Mouse (Mus musculus) heart, embryonic 10.5 days (tissue): ENCODE data around the gene Smco3. TPM values are rescaled to one million over a fixed set of nuclear protein-coding genes. Genes with fewer than 3 reads are reported as not detected.
"Not testable (repeated sequence)": the region's sequence is repeated elsewhere in the genome, so short reads cannot be mapped to it uniquely, and the experiment has no call there.

Source experiments
- DNase-seq: peaks from one replicate; pipeline ENCODE4 v3.0.0-alpha.2; 2017; ENCODE audit warnings: low spot score
- H3K27ac ChIP-seq: fragments of 300-500 bp; sonication (generic); 2 replicates; pipeline ENCODE4 v1.5.1; 2016; ENCODE audit warnings: mild to moderate bottlenecking
- H3K27me3 ChIP-seq: fragments of 300-500 bp; sonication (generic); 2 replicates; pipeline ENCODE4 v1.6.1; 2016; ENCODE audit warnings: mild to moderate bottlenecking; ENCODE audit not compliant: poor library complexity, insufficient read depth, severe bottlenecking
- H3K36me3 ChIP-seq: fragments of 300-500 bp; sonication (generic); 2 replicates; pipeline ENCODE4 v1.6.1; 2016; ENCODE audit warnings: mild to moderate bottlenecking, moderate library complexity
- H3K4me1 ChIP-seq: fragments of 300-500 bp; sonication (generic); 2 replicates; pipeline ENCODE4 v1.6.1; 2016; ENCODE audit warnings: mild to moderate bottlenecking
- H3K4me3 ChIP-seq: fragments of 300-500 bp; sonication (generic); 2 replicates; pipeline ENCODE4 v1.5.1; 2016; ENCODE audit warnings: mild to moderate bottlenecking, moderate library complexity
- H3K9me3 ChIP-seq: fragments of 300-500 bp; sonication (generic); 2 replicates; pipeline ENCODE4 v1.6.1; 2016; ENCODE audit warnings: mild to moderate bottlenecking, moderate library complexity
- WGBS: fragments of 180-500 bp; shearing (Covaris S2); methylation state at CpG from one replicate; pipeline ENCODE4 v1.1.7; 2016; 5-methylcytosine and 5-hydroxymethylcytosine counted together
- polyA plus RNA-seq: library from polyadenylated mRNA; unstranded; fragments of >200 nt; fragmentation: Nextera tagmentation; extraction: Ambion mirVana; gene quantifications from 2 replicates; pipeline ENCODE4 v1.2.1, GENCODE M21; 2016

Smco3 gene
- polyA plus RNA-seq, 1 experiment from 2014 or later: not detected

- Histone ChIP-seq H3K4me3 (no peak overlapping the region), H3K36me3 (no peaks in the 10 kb centered on the region), H3K9me3 (no peaks in the 10 kb centered on the region), H3K4me1 (peaks cover 8% of the 10 kb centered on the region; the same call in 1 of the 2 replicates), H3K27me3 (no peaks in the 10 kb centered on the region), H3K27ac (no peak overlapping the region)
- no peak for DNase-seq
- 88% methylated on average over 8 of the region's 8 CpGs for WGBS
Observed at GRCm38 (mm10) chr6:136800710-136801109, 34.5 kb downstream of the Smco3 start.

- H3K4me1 ChIP-seq: peaks cover 10% of the 10 kb centered on the region; the same call in 1 of the 2 replicates
- not testable (repeated sequence) for H3K9me3 ChIP-seq, H3K27ac ChIP-seq, H3K4me3 ChIP-seq, DNase-seq, H3K27me3 ChIP-seq, H3K36me3 ChIP-seq
- WGBS: 77% methylated on average over 3 of the region's 3 CpGs
Observed at GRCm38 (mm10) chr6:136797874-136798693, 37.2 kb downstream of the Smco3 start.

- Histone ChIP-seq H3K4me1 (0 out of 2 replicates have a peak, but pooled peaks cover 7% of the 10 kb centered on the region), H3K27ac (no peak overlapping the region), H3K9me3 (no peaks in the 10 kb centered on the region), H3K36me3 (no peaks in the 10 kb centered on the region), H3K27me3 (no peaks in the 10 kb centered on the region), H3K4me3 (no peak overlapping the region)
- 62% methylated on average over 6 of the region's 6 CpGs for WGBS
- DNase-seq: peak; percentile 71
Observed at GRCm38 (mm10) chr6:136795850-136796249, 39.4 kb downstream of the Smco3 start.

GRCm38 (mm10) chr6:136795110-136795509 is 40.1 kb downstream of the Smco3 start:
- H3K27me3 ChIP-seq: no peaks in the 10 kb centered on the region
- no peaks in the 10 kb centered on the region for H3K9me3 ChIP-seq
- peak; percentile 7 for DNase-seq
- WGBS: 39% methylated on average over 1 of the region's 1 CpGs
- no peaks in the 10 kb centered on the region for H3K36me3 ChIP-seq
- no peak overlapping the region for H3K27ac ChIP-seq
- no peak overlapping the region for H3K4me3 ChIP-seq
- 0 out of 2 replicates have a peak, but pooled peaks cover 7% of the 10 kb centered on the region for H3K4me1 ChIP-seq

GRCm38 (mm10) chr6:136793831-136794525 is 41.3 kb downstream of the Smco3 start:
- Histone ChIP-seq H3K27me3 (no peaks in the 10 kb centered on the region), H3K27ac (peak overlapping the region; percentile 79), H3K9me3 (no peaks in the 10 kb centered on the region), H3K36me3 (no peaks in the 10 kb centered on the region), H3K4me1 (0 out of 2 replicates have a peak, but pooled peaks cover 7% of the 10 kb centered on the region), H3K4me3 (peak overlapping the region; percentile 67)
- no peak for DNase-seq
- WGBS: under 1% methylated on average over 22 of the region's 24 CpGs

GRCm38 (mm10) chr6:136792884-136793758 is 42.1 kb downstream of the Smco3 start:
- Histone ChIP-seq H3K27me3 (no peaks in the 10 kb centered on the region), H3K4me3 (peak overlapping the region; percentile 67), H3K36me3 (no peaks in the 10 kb centered on the region), H3K4me1 (0 out of 2 replicates have a peak, but pooled peaks cover 7% of the 10 kb centered on the region), H3K9me3 (no peaks in the 10 kb centered on the region), H3K27ac (peak overlapping the region; percentile 79; the same call in 1 of the 2 replicates)
- DNase-seq: no peak
- WGBS: 19% methylated on average over 16 of the region's 16 CpGs

- 72% methylated on average over 5 of the region's 5 CpGs for WGBS
- H3K27ac ChIP-seq: no peak overlapping the region
- H3K27me3 ChIP-seq: no peaks in the 10 kb centered on the region
- H3K36me3 ChIP-seq: no peaks in the 10 kb centered on the region
- no peak overlapping the region for H3K4me3 ChIP-seq
- H3K9me3 ChIP-seq: no peaks in the 10 kb centered on the region
- H3K4me1 ChIP-seq: 0 out of 2 replicates have a peak, but pooled peaks cover 7% of the 10 kb centered on the region
- DNase-seq: no peak
Observed at GRCm38 (mm10) chr6:136789391-136789971, 45.8 kb downstream of the Smco3 start.

GRCm38 (mm10) chr6:136782761-136783160 is 52.5 kb downstream of the Smco3 start:
- H3K4me3 ChIP-seq: no peak overlapping the region
- H3K27ac ChIP-seq: no peak overlapping the region
- WGBS: 81% methylated on average over 9 of the region's 9 CpGs
- 0 out of 2 replicates have a peak, but pooled peaks cover 5% of the 10 kb centered on the region for H3K4me1 ChIP-seq
- no peaks in the 10 kb centered on the region for H3K9me3 ChIP-seq
- no peak for DNase-seq
- no peaks in the 10 kb centered on the region for H3K27me3 ChIP-seq
- H3K36me3 ChIP-seq: no peaks in the 10 kb centered on the region

GRCm38 (mm10) chr6:136782146-136782545 is 53.1 kb downstream of the Smco3 start:
- no peak for DNase-seq
- no peaks in the 10 kb centered on the region for H3K27me3 ChIP-seq
- 0 out of 2 replicates have a peak, but pooled peaks cover 5% of the 10 kb centered on the region for H3K4me1 ChIP-seq
- no peak overlapping the region for H3K4me3 ChIP-seq
- no peaks in the 10 kb centered on the region for H3K36me3 ChIP-seq
- no peaks in the 10 kb centered on the region for H3K9me3 ChIP-seq
- no peak overlapping the region for H3K27ac ChIP-seq
- whole genome bisulfite sequencing: 83% methylated on average over 12 of the region's 12 CpGs

GRCm38 (mm10) chr6:136781377-136781986 is 53.8 kb downstream of the Smco3 start, which contains the start of gene Gucy2c:
Gene Gucy2c (minus strand): TSS chr6:136781765.
- 0 out of 2 replicates have a peak, but pooled peaks cover 5% of the 10 kb centered on the region for H3K4me1 ChIP-seq
- whole genome bisulfite sequencing: 74% methylated on average over 20 of the region's 20 CpGs
- DNase-seq: no peak
- H3K27me3 ChIP-seq: no peaks in the 10 kb centered on the region
- H3K4me3 ChIP-seq: no peak within 1 kb of the TSS
- no peak within 1 kb of the TSS for H3K27ac ChIP-seq
- no peaks in the 10 kb centered on the region for H3K36me3 ChIP-seq
- no peaks in the 10 kb centered on the region for H3K9me3 ChIP-seq
